8 mouse cellular contexts compared by ENCODE assay signal in genomic region chr17:35666851-35667256, GRCm38 (mm10). TPM values are rescaled to one million over a fixed set of nuclear protein-coding genes. Genes with fewer than 3 reads are reported as not detected.
DNase-seq lines count a peak whose midpoint lies in the region; ATAC-seq lines count a peak whose summit lies in the region.

No protein-coding gene starts in this region.

- H3K4me3 ChIP-seq in heart, embryonic 12.5 days, result peak overlapping the region; percentile 77
- peak overlapping the region; percentile 71 for H3K4me3 ChIP-seq in hindbrain, embryonic 14.5 days (replicated peaks; ENCODE audit: low read length)
- peak overlapping the region; percentile 86 for H3K4me3 ChIP-seq in liver, embryonic 15.5 days (replicated peaks)
- H3K4me3 ChIP-seq in stomach, embryonic 15.5 days (replicated peaks), result peak overlapping the region; percentile 77

- intact Hi-C loops in heart, postnatal 36 days (cut with DNase I), result no loop called here

- H3K4me2 ChIP-seq in heart, embryonic 12.5 days, result peak overlapping the region; percentile 94
- H3K4me2 ChIP-seq in hindbrain, embryonic 14.5 days (replicated peaks), result peak overlapping the region; percentile 96
- H3K4me2 ChIP-seq in liver, embryonic 15.5 days, result peak overlapping the region; percentile 97
- peak overlapping the region; percentile 80 for H3K4me2 ChIP-seq in stomach, embryonic 15.5 days

- DNase-seq in heart, postnatal 36 days, result no peak
- peak; percentile 39 for DNase-seq in CD4-positive, CD25-positive, alpha-beta regulatory T cell, adult 2 months (ENCODE audit: low read depth, low spot score)
- no peak for DNase-seq in hindbrain, embryonic 14.5 days (ENCODE audit: low spot score)
- DNase-seq in layer of hippocampus, postnatal 36 days, result no peak

- peak; percentile 52 for ATAC-seq in heart, embryonic 12.5 days (ENCODE audit: insufficient number of reproducible peaks, low FRiP score)
- ATAC-seq in common myeloid progenitor, adult 5-6 weeks (replicated peaks; ENCODE audit: low read depth, poor library complexity, severe bottlenecking), result peak; percentile 20
- ATAC-seq in hindbrain, embryonic 14.5 days (ENCODE audit: low FRiP score), result peak; percentile 46; the same call in 1 of the 2 replicates
- peak; percentile 23; the same call in 1 of the 2 replicates for ATAC-seq in liver, embryonic 15.5 days (ENCODE audit: insufficient read depth)
- peak; percentile 27 for ATAC-seq in stomach, embryonic 15.5 days (ENCODE audit: insufficient read depth, low FRiP score, low read depth)

- 5% methylated on average over 13 of the region's 13 CpGs for WGBS in heart, embryonic 12.5 days
- WGBS in hindbrain, embryonic 14.5 days, result 5% methylated on average over 13 of the region's 13 CpGs
- WGBS in liver, embryonic 15.5 days (ENCODE audit: insufficient replicate concordance), result 6% methylated on average over 13 of the region's 13 CpGs
- WGBS in stomach, embryonic 15.5 days, result 1% methylated on average over 13 of the region's 13 CpGs

- H3K9ac ChIP-seq in heart, embryonic 12.5 days, result peak overlapping the region; percentile 85
- H3K9ac ChIP-seq in hindbrain, embryonic 14.5 days, result peak overlapping the region; percentile 75
- H3K9ac ChIP-seq in liver, embryonic 15.5 days, result peak overlapping the region; percentile 84
- H3K9ac ChIP-seq in stomach, embryonic 15.5 days, result peak overlapping the region; percentile 83

- H3K4me1 ChIP-seq in heart, embryonic 12.5 days (replicated peaks), result peaks cover 18% of the 10 kb centered on the region
- H3K4me1 ChIP-seq in hindbrain, embryonic 14.5 days (replicated peaks; ENCODE audit: control insufficient read depth, insufficient read depth, low read length), result peaks cover 14% of the 10 kb centered on the region; the same call in 1 of the 2 replicates
- H3K4me1 ChIP-seq in liver, embryonic 15.5 days (replicated peaks), result peaks cover 18% of the 10 kb centered on the region
- peaks cover 12% of the 10 kb centered on the region for H3K4me1 ChIP-seq in stomach, embryonic 15.5 days

- no peaks in the 10 kb centered on the region for H3K9me3 ChIP-seq in heart, embryonic 12.5 days (replicated peaks)
- H3K9me3 ChIP-seq in hindbrain, embryonic 14.5 days (ENCODE audit: control insufficient read depth, low read length), result no peaks in the 10 kb centered on the region
- no peaks in the 10 kb centered on the region for H3K9me3 ChIP-seq in liver, embryonic 15.5 days (replicated peaks)
- no peaks in the 10 kb centered on the region for H3K9me3 ChIP-seq in stomach, embryonic 15.5 days

- H3K27me3 ChIP-seq in heart, embryonic 12.5 days (replicated peaks), result no peaks in the 10 kb centered on the region
- H3K27me3 ChIP-seq in hindbrain, embryonic 14.5 days (ENCODE audit: control insufficient read depth, insufficient read depth, low read length), result no peaks in the 10 kb centered on the region
- H3K27me3 ChIP-seq in liver, embryonic 15.5 days, result no peaks in the 10 kb centered on the region
- H3K27me3 ChIP-seq in stomach, embryonic 15.5 days (replicated peaks), result no peaks in the 10 kb centered on the region

- H3K36me3 ChIP-seq in heart, embryonic 12.5 days, result peaks cover 50% of the 10 kb centered on the region
- peaks cover 16% of the 10 kb centered on the region for H3K36me3 ChIP-seq in hindbrain, embryonic 14.5 days (replicated peaks; ENCODE audit: control insufficient read depth, insufficient read depth)
- peaks cover 13% of the 10 kb centered on the region; the same call in 1 of the 2 replicates for H3K36me3 ChIP-seq in liver, embryonic 15.5 days (replicated peaks)
- peaks cover 32% of the 10 kb centered on the region for H3K36me3 ChIP-seq in stomach, embryonic 15.5 days

- peak overlapping the region; percentile 61 for H3K27ac ChIP-seq in heart, embryonic 12.5 days (ENCODE audit: poor library complexity, severe bottlenecking)
- peak overlapping the region; percentile 80 for H3K27ac ChIP-seq in hindbrain, embryonic 14.5 days
- peak overlapping the region; percentile 69; the same call in 1 of the 2 replicates for H3K27ac ChIP-seq in liver, embryonic 15.5 days (replicated peaks)
- peak overlapping the region; percentile 81 for H3K27ac ChIP-seq in stomach, embryonic 15.5 days

RNA-seq across cellular contexts. Expression of gene Vars2, which starts 0.5 kb away (rescaled TPM):
- polyA plus RNA-seq in heart, embryonic 12.5 days (2016; fragmentation: Nextera tagmentation; extraction: Ambion mirVana), result 16.1 and 17.4 TPM in 2 replicates
- 10 to 100 TPM; 31.9 to 33.0 TPM for total RNA-seq in heart, postnatal 36 days (2021)
- 13.2 and 44.4 TPM in 2 replicates for total RNA-seq in common myeloid progenitor, adult 5-6 weeks (2017)
- polyA plus RNA-seq in hindbrain, embryonic 14.5 days (2014; fragmentation: Nextera tagmentation; extraction: Ambion mirVana), result 14.8 and 14.9 TPM in 2 replicates
- polyA plus RNA-seq in liver, embryonic 15.5 days (2015; fragmentation: Nextera tagmentation; extraction: Ambion mirVana), result 6.1 and 6.5 TPM in 2 replicates
- 18.6 and 21.5 TPM in 2 replicates for polyA plus RNA-seq in stomach, embryonic 15.5 days (2015; fragmentation: Nextera tagmentation; extraction: Ambion mirVana)
- total RNA-seq in layer of hippocampus, postnatal 36 days (2021), result 10 to 100 TPM; 41.8 to 43.4 TPM

RNA-seq across cellular contexts. Expression of gene Gtf2h4, which starts 6.7 kb away (rescaled TPM):
- polyA plus RNA-seq in heart, embryonic 12.5 days (2016; fragmentation: Nextera tagmentation; extraction: Ambion mirVana), result 22.2 and 24.5 TPM in 2 replicates
- 10 to 100 TPM; 16.9 to 17.4 TPM for total RNA-seq in heart, postnatal 36 days (2021)
- 16.5 and 23.3 TPM in 2 replicates for total RNA-seq in common myeloid progenitor, adult 5-6 weeks (2017)
- 21.3 and 22.8 TPM in 2 replicates for polyA plus RNA-seq in hindbrain, embryonic 14.5 days (2014; fragmentation: Nextera tagmentation; extraction: Ambion mirVana)
- polyA plus RNA-seq in liver, embryonic 15.5 days (2015; fragmentation: Nextera tagmentation; extraction: Ambion mirVana), result 21.7 and 25.5 TPM in 2 replicates
- polyA plus RNA-seq in stomach, embryonic 15.5 days (2015; fragmentation: Nextera tagmentation; extraction: Ambion mirVana), result 36.3 and 39.9 TPM in 2 replicates
- 10 to 100 TPM; 31.1 to 32.1 TPM for total RNA-seq in layer of hippocampus, postnatal 36 days (2021)

RNA-seq across cellular contexts. Expression of gene Mucl3, which starts 23.4 kb away (rescaled TPM):
- 0.14 and 0.37 TPM in 2 replicates for polyA plus RNA-seq in heart, embryonic 12.5 days (2016; fragmentation: Nextera tagmentation; extraction: Ambion mirVana)
- not detected for total RNA-seq in heart, postnatal 36 days (2021)
- total RNA-seq in common myeloid progenitor, adult 5-6 weeks (2017), result not detected in 2 replicates
- 0.09 TPM in 1 of 2 replicates, not detected in the other for polyA plus RNA-seq in hindbrain, embryonic 14.5 days (2014; fragmentation: Nextera tagmentation; extraction: Ambion mirVana)
- polyA plus RNA-seq in liver, embryonic 15.5 days (2015; fragmentation: Nextera tagmentation; extraction: Ambion mirVana), result 0.03 and 0.05 TPM in 2 replicates
- polyA plus RNA-seq in stomach, embryonic 15.5 days (2015; fragmentation: Nextera tagmentation; extraction: Ambion mirVana), result 19.5 and 29.5 TPM in 2 replicates
- not detected for total RNA-seq in layer of hippocampus, postnatal 36 days (2021)

RNA-seq across cellular contexts. Expression of gene Ddr1, which starts 37.6 kb away (rescaled TPM):
- 162 and 167 TPM in 2 replicates for polyA plus RNA-seq in heart, embryonic 12.5 days (2016; fragmentation: Nextera tagmentation; extraction: Ambion mirVana)
- 10 to 100 TPM; 29.3 to 37.4 TPM for total RNA-seq in heart, postnatal 36 days (2021)
- not detected in 2 replicates for total RNA-seq in common myeloid progenitor, adult 5-6 weeks (2017)
- 62.7 and 72.5 TPM in 2 replicates for polyA plus RNA-seq in hindbrain, embryonic 14.5 days (2014; fragmentation: Nextera tagmentation; extraction: Ambion mirVana)
- polyA plus RNA-seq in liver, embryonic 15.5 days (2015; fragmentation: Nextera tagmentation; extraction: Ambion mirVana), result 2.6 and 3.4 TPM in 2 replicates
- 74.0 and 78.4 TPM in 2 replicates for polyA plus RNA-seq in stomach, embryonic 15.5 days (2015; fragmentation: Nextera tagmentation; extraction: Ambion mirVana)
- total RNA-seq in layer of hippocampus, postnatal 36 days (2021), result 10 to 100 TPM; 62.7 to 63.9 TPM

RNA-seq across cellular contexts. Expression of gene Gm9573, which starts 40.4 kb away (rescaled TPM):
- not detected in 2 replicates for polyA plus RNA-seq in heart, embryonic 12.5 days (2016; fragmentation: Nextera tagmentation; extraction: Ambion mirVana)
- not detected for total RNA-seq in heart, postnatal 36 days (2021)
- total RNA-seq in common myeloid progenitor, adult 5-6 weeks (2017), result not detected in 2 replicates
- polyA plus RNA-seq in hindbrain, embryonic 14.5 days (2014; fragmentation: Nextera tagmentation; extraction: Ambion mirVana), result not detected in 2 replicates
- polyA plus RNA-seq in liver, embryonic 15.5 days (2015; fragmentation: Nextera tagmentation; extraction: Ambion mirVana), result not detected in 2 replicates
- 0.62 and 0.89 TPM in 2 replicates for polyA plus RNA-seq in stomach, embryonic 15.5 days (2015; fragmentation: Nextera tagmentation; extraction: Ambion mirVana)
- total RNA-seq in layer of hippocampus, postnatal 36 days (2021), result not detected

Comparison
In these comparisons a context has a peak if more than half of its experiments do, and no peak if none do; other contexts are left out.
1. RNA of gene Mucl3, which starts 23.4 kb away (polyA plus RNA-seq): 19.5 to 29.5 TPM in stomach, embryonic 15.5 days; 0.14 to 0.37 TPM in heart, embryonic 12.5 days, 0.09 TPM in hindbrain, embryonic 14.5 days and 0.03 to 0.05 TPM in liver, embryonic 15.5 days; every median in the first group is over 10 times any median in the second.
2. Peak in every context shown above with its lines, with median percentiles within 50 percentile points of each other: ATAC-seq, H3K27ac ChIP-seq, H3K4me2 ChIP-seq, H3K4me3 ChIP-seq and H3K9ac ChIP-seq.